Mouse (Mus musculus) heart, embryonic 10.5 days (tissue): Measurements from ENCODE around the gene Abraxas1. TPM values are rescaled to one million over a fixed set of nuclear protein-coding genes. Genes with fewer than 3 reads are reported as not detected.

Experiments used
- DNase-seq: peaks from one replicate; pipeline ENCODE4 v3.0.0-alpha.2; 2017; ENCODE audit warnings: low spot score
- H3K27ac ChIP-seq: fragments of 300-500 bp; sonication (generic); 2 replicates; pipeline ENCODE4 v1.5.1; 2016; ENCODE audit warnings: mild to moderate bottlenecking
- H3K27me3 ChIP-seq: fragments of 300-500 bp; sonication (generic); 2 replicates; pipeline ENCODE4 v1.6.1; 2016; ENCODE audit warnings: mild to moderate bottlenecking; ENCODE audit not compliant: poor library complexity, insufficient read depth, severe bottlenecking
- H3K36me3 ChIP-seq: fragments of 300-500 bp; sonication (generic); 2 replicates; pipeline ENCODE4 v1.6.1; 2016; ENCODE audit warnings: mild to moderate bottlenecking, moderate library complexity
- H3K4me1 ChIP-seq: fragments of 300-500 bp; sonication (generic); 2 replicates; pipeline ENCODE4 v1.6.1; 2016; ENCODE audit warnings: mild to moderate bottlenecking
- H3K4me3 ChIP-seq: fragments of 300-500 bp; sonication (generic); 2 replicates; pipeline ENCODE4 v1.5.1; 2016; ENCODE audit warnings: mild to moderate bottlenecking, moderate library complexity
- H3K9me3 ChIP-seq: fragments of 300-500 bp; sonication (generic); 2 replicates; pipeline ENCODE4 v1.6.1; 2016; ENCODE audit warnings: mild to moderate bottlenecking, moderate library complexity
- WGBS: fragments of 180-500 bp; shearing (Covaris S2); methylation state at CpG from one replicate; pipeline ENCODE4 v1.1.7; 2016; 5-methylcytosine and 5-hydroxymethylcytosine counted together
- polyA plus RNA-seq: library from polyadenylated mRNA; unstranded; fragments of >200 nt; fragmentation: Nextera tagmentation; extraction: Ambion mirVana; gene quantifications from 2 replicates; pipeline ENCODE4 v1.2.1, GENCODE M21; 2016

Abraxas1 gene
- polyA plus RNA-seq, 1 experiment from 2014 or later = 33.2 TPM

DNA sequence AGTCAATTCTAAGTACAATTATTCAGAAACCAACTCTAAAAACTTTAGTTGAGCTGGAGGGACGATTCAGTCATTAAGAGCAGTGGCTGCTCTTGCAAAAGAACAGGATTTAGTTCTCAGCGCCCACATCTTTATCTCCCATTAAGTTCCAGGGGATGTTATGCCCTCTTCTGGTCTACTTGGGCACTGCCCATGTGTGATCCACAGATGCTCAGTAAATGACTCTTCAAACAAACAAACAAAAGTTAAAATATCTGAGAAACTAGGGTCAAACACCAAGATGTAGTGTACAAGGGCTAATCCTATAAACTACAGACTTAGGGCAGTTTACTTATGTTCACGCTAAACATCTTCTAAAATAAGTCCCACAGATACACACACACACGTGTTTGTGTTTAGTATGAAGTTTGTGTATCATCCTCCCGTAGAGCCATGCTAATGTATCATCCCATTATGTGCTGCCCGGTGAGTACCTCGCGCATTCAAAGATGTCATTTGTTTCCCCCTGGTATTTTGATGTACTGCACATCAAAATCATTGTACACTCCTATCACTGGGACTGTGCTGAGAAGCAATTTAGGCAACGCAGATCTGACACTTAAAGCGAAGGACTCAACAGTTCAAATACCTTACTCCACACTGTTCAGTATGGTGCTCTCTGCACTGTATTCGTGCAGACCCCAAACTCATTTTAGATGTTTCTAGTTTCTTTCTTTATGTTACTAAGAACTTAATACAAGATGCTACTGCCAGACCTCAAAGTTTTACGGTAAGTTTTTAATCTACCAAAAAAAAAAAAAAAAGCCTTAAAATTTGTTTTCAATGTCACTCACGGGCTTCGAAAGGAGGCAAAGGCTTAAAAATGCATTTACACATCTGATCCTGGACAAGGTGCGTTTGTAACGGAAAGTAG is 941 bp downstream of the Abraxas1 start:
- WGBS = 32% methylated on average over 16 of the region's 16 CpGs
- peaks cover 5% of the 10 kb centered on the region; the same call in 1 of the 2 replicates for H3K4me1 ChIP-seq
- no peaks in the 10 kb centered on the region for H3K27me3 ChIP-seq
- H3K9me3 ChIP-seq = no peaks in the 10 kb centered on the region
- peak overlapping the region; percentile 92 for H3K4me3 ChIP-seq
- no peak for DNase-seq
- peak overlapping the region; percentile 100 for H3K27ac ChIP-seq
- peaks cover 20% of the 10 kb centered on the region for H3K36me3 ChIP-seq

DNA sequence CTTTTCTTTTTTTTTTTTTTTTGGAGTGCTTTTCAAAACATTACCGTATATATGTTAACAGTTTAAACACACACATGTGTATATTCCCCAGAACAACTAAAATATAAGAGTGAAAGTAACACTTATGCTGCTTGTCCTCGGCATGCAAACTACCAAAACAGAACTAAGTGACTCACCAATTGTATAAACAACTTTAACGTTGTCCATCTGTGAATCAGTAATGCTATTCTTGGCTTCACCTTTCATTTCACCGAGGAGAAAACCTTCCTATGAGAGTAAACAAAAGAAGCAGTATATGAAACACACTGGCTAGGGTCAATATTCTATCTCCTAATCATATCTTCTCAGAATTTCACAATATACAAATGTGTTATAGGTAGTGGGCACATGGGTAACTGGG is 2.4 kb downstream of the Abraxas1 start:
- Histone ChIP-seq H3K4me1 (peaks cover 5% of the 10 kb centered on the region; the same call in 1 of the 2 replicates), H3K27ac (no peak overlapping the region), H3K36me3 (peaks cover 32% of the 10 kb centered on the region), H3K4me3 (no peak overlapping the region), H3K27me3 (no peaks in the 10 kb centered on the region), H3K9me3 (no peaks in the 10 kb centered on the region)
- 81% methylated on average over 4 of the region's 4 CpGs for WGBS
- DNase-seq = no peak

DNA sequence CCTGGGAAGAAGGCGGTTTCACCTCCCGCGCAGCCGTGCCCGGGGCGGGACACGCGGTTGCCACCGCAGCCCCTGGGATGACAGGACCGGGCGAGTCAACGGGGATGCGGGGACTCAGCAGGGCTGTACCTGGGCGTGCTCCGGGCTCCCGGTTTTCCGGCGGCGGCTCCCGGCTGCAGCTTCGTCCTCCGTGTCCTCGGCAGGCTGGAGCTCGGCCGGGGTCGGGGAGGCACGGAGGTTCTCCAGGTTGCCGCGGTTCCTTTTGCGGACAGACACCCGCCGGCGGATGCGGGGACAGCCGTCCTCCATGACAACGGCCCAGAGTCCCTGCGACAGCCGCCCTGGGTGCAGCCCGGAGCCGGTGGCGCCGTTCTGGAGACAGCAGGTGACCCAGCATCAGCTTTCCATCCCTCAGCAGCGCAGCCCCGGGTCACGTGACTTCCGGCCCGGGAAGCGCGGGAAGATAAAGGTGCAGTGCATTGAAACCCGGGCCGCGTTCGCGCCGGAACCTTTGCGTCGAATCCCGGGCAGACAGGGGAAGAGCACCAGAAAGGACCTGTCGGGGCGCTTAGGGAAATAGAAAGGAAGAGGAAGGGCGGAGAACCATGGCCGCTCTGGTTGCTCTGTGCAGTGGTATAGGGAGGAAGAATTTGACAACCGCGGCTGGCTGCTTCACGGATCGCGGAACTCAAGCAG is 22.5 kb downstream of the Abraxas1 start, which contains the start of the genes Helq and Mrps18c:
TSS of gene Helq (minus strand) at position 434 of the 696 bp plus-strand sequence.
TSS of gene Mrps18c (plus strand) at position 463 of the 696 bp plus-strand sequence.
- Histone ChIP-seq H3K27ac (peak within 1 kb of the TSS; percentile 86), H3K4me3 (peak within 1 kb of the TSS; percentile 85), H3K36me3 (peaks cover 40% of the 10 kb centered on the region), H3K27me3 (no peaks in the 10 kb centered on the region), H3K4me1 (peaks cover 9% of the 10 kb centered on the region), H3K9me3 (no peaks in the 10 kb centered on the region)
- DNase-seq = peak; percentile 97
- WGBS = under 1% methylated on average over 67 of the region's 67 CpGs

DNA sequence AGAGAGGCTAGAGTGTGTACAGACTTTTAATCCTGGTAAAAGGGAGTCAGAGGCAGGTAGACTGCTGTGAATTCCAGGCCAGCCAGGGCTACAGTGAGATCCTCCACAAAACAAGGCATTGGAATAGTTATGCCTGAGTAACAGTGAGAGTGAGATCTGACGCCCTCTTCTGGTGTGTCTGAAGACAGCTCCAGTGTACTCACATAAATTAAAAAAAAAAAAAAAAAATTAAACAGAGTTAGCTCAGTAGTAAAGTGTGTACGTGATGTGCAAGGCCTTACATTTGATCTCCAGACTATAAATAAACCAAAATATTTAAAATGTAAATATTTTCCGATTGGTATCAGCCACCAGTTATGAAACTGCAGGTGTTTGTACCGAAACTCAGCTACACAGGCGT is 26.7 kb downstream of the Abraxas1 start:
- H3K9me3 ChIP-seq = no peaks in the 10 kb centered on the region
- H3K27ac ChIP-seq = no peak overlapping the region
- peaks cover 5% of the 10 kb centered on the region; the same call in 1 of the 2 replicates for H3K4me1 ChIP-seq
- H3K4me3 ChIP-seq = no peak overlapping the region
- peaks cover 52% of the 10 kb centered on the region for H3K36me3 ChIP-seq
- DNase-seq = no peak
- 84% methylated on average over 5 of the region's 5 CpGs for WGBS
- H3K27me3 ChIP-seq = no peaks in the 10 kb centered on the region

DNA sequence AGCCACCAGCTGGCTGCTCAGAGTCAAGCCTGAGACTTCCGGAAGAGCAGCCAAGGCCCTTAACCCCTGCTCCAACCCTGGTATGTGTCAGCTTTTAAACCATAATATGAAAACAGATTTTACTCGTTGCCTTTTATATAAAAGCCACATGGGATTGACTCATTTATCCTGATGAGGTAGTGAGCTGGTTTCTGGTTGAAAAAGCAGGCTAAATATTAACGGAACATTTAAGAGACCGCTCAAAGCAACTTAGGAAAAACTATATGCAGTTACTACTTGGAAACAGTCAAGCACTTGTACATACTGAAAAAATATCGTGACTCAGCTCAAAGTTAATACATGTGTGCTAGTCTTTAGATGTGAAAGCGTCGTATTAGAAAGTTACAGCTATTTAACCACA is 28.5 kb downstream of the Abraxas1 start:
- H3K9me3 ChIP-seq = no peaks in the 10 kb centered on the region
- peaks cover under 1% of the 10 kb centered on the region; the same call in 1 of the 2 replicates for H3K4me1 ChIP-seq
- H3K4me3 ChIP-seq = no peak overlapping the region
- 89% methylated on average over 7 of the region's 7 CpGs for WGBS
- no peaks in the 10 kb centered on the region for H3K27me3 ChIP-seq
- H3K27ac ChIP-seq = no peak overlapping the region
- no peak for DNase-seq
- H3K36me3 ChIP-seq = peaks cover 70% of the 10 kb centered on the region

DNA sequence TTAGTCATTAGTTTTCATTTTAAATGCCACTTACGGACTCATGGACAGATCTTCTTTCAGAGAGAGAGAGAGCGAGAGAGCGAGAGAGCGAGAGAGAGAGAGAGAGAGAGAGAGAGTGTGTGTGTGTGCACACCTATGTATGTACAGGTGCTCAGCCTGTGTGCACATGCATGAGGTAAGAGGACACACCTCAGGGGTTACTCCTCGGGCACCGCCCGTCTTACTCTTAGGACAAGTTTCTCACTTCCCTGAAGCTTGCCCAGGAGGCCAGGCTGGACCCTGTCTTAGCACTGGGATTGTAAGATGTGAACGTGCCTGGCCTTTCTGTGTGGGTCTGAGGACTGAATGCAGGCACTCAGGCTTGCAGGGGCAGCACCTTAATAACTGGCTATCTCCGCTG is 33.2 kb downstream of the Abraxas1 start:
- Histone ChIP-seq H3K27ac (no peak overlapping the region), H3K4me3 (no peak overlapping the region), H3K4me1 (no peaks in the 10 kb centered on the region), H3K9me3 (no peaks in the 10 kb centered on the region), H3K27me3 (no peaks in the 10 kb centered on the region), H3K36me3 (peaks cover 79% of the 10 kb centered on the region)
- WGBS = 91% methylated on average over 9 of the region's 9 CpGs
- no peak for DNase-seq

DNA sequence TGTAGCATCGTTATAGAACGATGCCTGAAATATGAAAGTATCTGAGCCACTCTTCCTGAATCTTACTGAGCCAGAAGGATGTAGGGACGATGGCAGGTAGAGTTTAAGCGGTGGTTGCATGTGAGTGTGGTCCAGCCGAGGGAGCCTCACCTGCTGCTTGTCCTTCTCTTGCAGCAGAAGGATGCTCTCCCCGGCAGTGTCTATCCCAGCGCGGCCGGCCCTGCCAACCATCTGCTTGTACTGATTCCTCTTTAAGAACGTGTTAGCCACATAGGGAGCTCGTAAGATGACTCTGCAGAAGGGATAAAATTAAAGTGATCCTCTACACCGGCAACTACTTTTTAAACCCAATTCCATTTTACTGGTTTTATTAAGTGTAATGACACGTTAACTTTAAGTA is 41.8 kb downstream of the Abraxas1 start:
- H3K27ac ChIP-seq = no peak overlapping the region
- no peaks in the 10 kb centered on the region for H3K27me3 ChIP-seq
- peak; percentile 60 for DNase-seq
- WGBS = 94% methylated on average over 13 of the region's 13 CpGs
- H3K4me3 ChIP-seq = no peak overlapping the region
- peaks cover 70% of the 10 kb centered on the region for H3K36me3 ChIP-seq
- peaks cover 10% of the 10 kb centered on the region; the same call in 1 of the 2 replicates for H3K4me1 ChIP-seq
- no peaks in the 10 kb centered on the region for H3K9me3 ChIP-seq

DNA sequence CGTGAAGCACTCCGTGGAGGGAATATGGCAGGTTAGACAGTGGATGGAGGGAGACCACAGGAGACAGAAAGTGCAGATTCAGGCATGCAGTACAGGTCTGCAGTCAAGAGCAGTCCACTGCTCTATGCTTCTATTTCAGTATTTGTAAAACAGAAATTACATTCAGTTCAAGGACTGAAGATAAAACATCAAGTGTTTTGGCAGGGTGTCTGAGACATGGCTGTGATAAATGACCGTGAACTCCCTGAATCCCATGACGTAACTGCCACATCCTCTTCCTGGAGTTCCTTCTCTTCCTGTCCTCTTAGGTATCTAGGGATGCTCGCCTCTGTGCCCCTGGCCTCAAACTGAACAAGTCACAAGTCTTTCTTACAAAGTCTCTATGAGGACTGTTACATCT is 43.9 kb downstream of the Abraxas1 start:
- DNase-seq = no peak
- Histone ChIP-seq H3K4me3 (no peak overlapping the region), H3K27ac (no peak overlapping the region), H3K4me1 (peaks cover 10% of the 10 kb centered on the region; the same call in 1 of the 2 replicates), H3K9me3 (no peaks in the 10 kb centered on the region), H3K36me3 (peaks cover 60% of the 10 kb centered on the region), H3K27me3 (no peaks in the 10 kb centered on the region)
- WGBS = 73% methylated on average over 5 of the region's 5 CpGs

DNA sequence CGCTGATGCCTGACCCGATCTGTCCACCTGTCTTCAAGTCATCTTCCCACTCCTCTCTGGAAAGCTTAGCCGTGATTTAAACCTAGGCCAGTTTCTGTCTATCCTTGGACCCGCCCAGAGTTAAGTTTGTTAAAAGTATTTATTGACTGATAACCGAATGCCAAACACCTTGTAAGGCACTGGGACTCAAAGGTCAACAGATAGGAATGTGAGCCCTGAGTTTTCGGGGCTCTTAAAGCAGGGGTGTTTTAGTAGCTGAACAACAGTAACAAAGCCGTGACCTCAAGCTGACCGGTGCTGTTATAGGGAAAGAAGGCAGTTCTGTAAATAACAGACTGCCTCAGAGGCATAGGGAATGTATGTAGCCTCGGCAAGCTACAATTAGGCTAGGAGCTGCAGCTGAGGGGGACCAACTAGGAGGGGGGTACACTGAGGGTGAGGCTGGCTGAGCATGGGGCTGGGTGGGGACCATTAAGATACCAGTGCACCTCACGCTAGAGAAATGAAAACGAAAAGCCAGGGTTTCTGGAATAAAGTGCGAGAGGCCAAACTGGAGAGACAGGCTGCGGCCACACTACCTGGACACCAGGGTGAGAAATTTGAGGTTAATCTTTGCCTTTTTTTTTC is 44.9 kb downstream of the Abraxas1 start:
- 73% methylated on average over 13 of the region's 13 CpGs for WGBS
- Histone ChIP-seq H3K4me3 (no peak overlapping the region), H3K27ac (no peak overlapping the region), H3K9me3 (no peaks in the 10 kb centered on the region), H3K27me3 (no peaks in the 10 kb centered on the region), H3K36me3 (peaks cover 62% of the 10 kb centered on the region), H3K4me1 (peaks cover 10% of the 10 kb centered on the region; the same call in 1 of the 2 replicates)
- no peak for DNase-seq

DNA sequence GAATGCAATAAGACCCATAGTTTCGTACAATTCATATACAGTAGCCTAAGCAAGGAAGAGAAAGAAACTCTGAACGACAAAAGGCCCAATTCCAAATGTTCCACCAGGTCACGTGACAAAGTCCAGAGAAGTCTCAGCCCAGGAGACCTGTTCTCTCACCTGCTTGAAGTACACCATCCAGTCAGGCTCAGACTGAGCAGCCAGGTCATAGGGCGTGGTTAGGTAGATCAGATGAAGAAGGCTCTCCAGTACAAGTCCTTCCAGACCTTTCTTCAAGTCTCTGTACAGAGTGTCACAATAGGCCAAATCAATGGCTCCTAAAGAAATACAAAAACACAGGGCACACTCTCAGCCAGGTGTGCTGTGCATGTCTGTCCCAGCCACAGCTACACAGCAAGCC is 49.2 kb downstream of the Abraxas1 start:
- H3K4me3 ChIP-seq = no peak overlapping the region
- DNase-seq = no peak
- 89% methylated on average over 4 of the region's 4 CpGs for WGBS
- H3K27ac ChIP-seq = no peak overlapping the region
- peaks cover 70% of the 10 kb centered on the region for H3K36me3 ChIP-seq
- H3K9me3 ChIP-seq = no peaks in the 10 kb centered on the region
- H3K27me3 ChIP-seq = no peaks in the 10 kb centered on the region
- peaks cover 10% of the 10 kb centered on the region; the same call in 1 of the 2 replicates for H3K4me1 ChIP-seq

DNA sequence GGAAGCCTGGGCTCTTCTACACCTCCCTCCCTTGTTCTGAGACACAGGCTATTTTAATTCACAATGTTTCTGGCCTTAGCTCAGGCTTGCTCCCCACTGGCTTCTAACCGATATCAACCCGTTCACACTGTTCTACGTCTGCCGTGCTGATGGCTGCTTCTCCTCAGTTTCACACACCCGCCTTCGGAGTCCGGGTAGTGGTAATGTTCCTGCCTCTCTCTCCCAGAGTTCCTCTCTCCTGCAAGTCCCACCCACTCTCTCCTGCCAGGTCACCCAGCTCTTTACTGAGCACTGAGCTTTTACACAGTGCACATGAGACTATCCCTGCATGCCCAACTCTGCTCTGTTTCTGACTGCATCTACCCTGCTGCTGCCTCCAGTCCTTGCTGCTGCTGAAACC is 54.7 kb downstream of the Abraxas1 start:
- no peak for DNase-seq
- H3K9me3 ChIP-seq = no peaks in the 10 kb centered on the region
- 91% methylated on average over 7 of the region's 7 CpGs for WGBS
- no peak overlapping the region for H3K4me3 ChIP-seq
- H3K36me3 ChIP-seq = peaks cover 91% of the 10 kb centered on the region
- no peaks in the 10 kb centered on the region for H3K4me1 ChIP-seq
- no peak overlapping the region for H3K27ac ChIP-seq
- no peaks in the 10 kb centered on the region for H3K27me3 ChIP-seq

DNA sequence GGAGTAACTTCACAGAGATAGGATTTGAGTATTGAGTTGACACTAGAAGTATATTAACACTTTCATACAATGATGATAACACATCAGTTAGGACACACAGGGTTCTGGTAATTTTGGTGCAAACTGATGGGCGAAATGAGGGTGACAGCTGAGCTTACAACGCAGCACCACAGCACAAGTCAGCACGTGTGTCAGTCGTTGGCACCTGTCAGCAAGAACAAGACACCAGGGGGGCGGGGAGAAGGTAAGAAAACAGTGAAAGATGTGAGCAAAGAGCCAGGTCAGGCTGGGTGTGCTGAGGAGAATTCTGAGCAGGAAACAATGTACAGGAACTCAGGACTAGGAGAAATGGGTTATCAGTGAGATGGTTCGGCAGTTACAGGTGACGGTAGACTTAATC is 59.0 kb downstream of the Abraxas1 start:
- H3K4me3 ChIP-seq = no peak overlapping the region
- no peaks in the 10 kb centered on the region for H3K27me3 ChIP-seq
- no peak for DNase-seq
- no peaks in the 10 kb centered on the region for H3K4me1 ChIP-seq
- 88% methylated on average over 7 of the region's 7 CpGs for WGBS
- H3K9me3 ChIP-seq = no peaks in the 10 kb centered on the region
- peaks cover 54% of the 10 kb centered on the region for H3K36me3 ChIP-seq
- no peak overlapping the region for H3K27ac ChIP-seq
